Comparison of ENCODE assay signal across 9 mouse cellular contexts in genomic region chr10:127426670-127427069, GRCm38 (mm10). TPM values are rescaled to one million over a fixed set of nuclear protein-coding genes. Genes with fewer than 3 reads are reported as not detected.
DNase-seq lines count a peak whose midpoint lies in the region; ATAC-seq and TF ChIP-seq lines count a peak whose summit lies in the region.
"Had no signal": no experiment of that assay in that cellular context is flagged by ENCODE, and none has a peak within 500 bp of the region (broad histone marks: within the 10 kb centered on the region; RNA-seq: fewer than 3 reads in every experiment).

No protein-coding gene starts in this region.

- no peaks in the 10 kb centered on the region for H3K27me3 ChIP-seq in midbrain, embryonic 11.5 days (ENCODE audit: control insufficient read depth, insufficient read depth, low read length)
- no peaks in the 10 kb centered on the region for H3K27me3 ChIP-seq in midbrain, embryonic 15.5 days (replicated peaks)
- H3K27me3 ChIP-seq in embryonic facial prominence, embryonic 10.5 days (replicated peaks; ENCODE audit: low read depth, poor library complexity, severe bottlenecking): no peaks in the 10 kb centered on the region
- no peaks in the 10 kb centered on the region for H3K27me3 ChIP-seq in hindbrain, embryonic 16.5 days (replicated peaks; ENCODE audit: control insufficient read depth, insufficient read depth, low read length)
- no peaks in the 10 kb centered on the region for H3K27me3 ChIP-seq in small intestine, adult 2 months (ENCODE audit: control insufficient read depth, insufficient read depth, low read length)

- H3K27ac ChIP-seq in midbrain, embryonic 11.5 days (ENCODE audit: low read depth, low read length): peak overlapping the region; percentile 11; the same call in 1 of the 2 replicates
- H3K27ac ChIP-seq in midbrain, embryonic 15.5 days: no peak overlapping the region
- peak overlapping the region; percentile 66 for H3K27ac ChIP-seq in embryonic facial prominence, embryonic 10.5 days (replicated peaks)
- no peak overlapping the region for H3K27ac ChIP-seq in hindbrain, embryonic 16.5 days (ENCODE audit: low read depth, low read length)
- peak overlapping the region; percentile 78 for H3K27ac ChIP-seq in small intestine, adult 2 months (ENCODE audit: insufficient read depth, low read depth, low read length)

- H3K4me1 ChIP-seq in midbrain, embryonic 11.5 days (ENCODE audit: control insufficient read depth, insufficient read depth, low read length): peaks cover 13% of the 10 kb centered on the region
- H3K4me1 ChIP-seq in midbrain, embryonic 15.5 days: peaks cover 10% of the 10 kb centered on the region
- H3K4me1 ChIP-seq in embryonic facial prominence, embryonic 10.5 days: peaks cover 42% of the 10 kb centered on the region
- peaks cover 16% of the 10 kb centered on the region for H3K4me1 ChIP-seq in hindbrain, embryonic 16.5 days (ENCODE audit: control insufficient read depth, insufficient read depth, low read depth, low read length)
- peaks cover 16% of the 10 kb centered on the region; the same call in 1 of the 2 replicates for H3K4me1 ChIP-seq in small intestine, adult 2 months (ENCODE audit: control insufficient read depth, insufficient read depth, insufficient read length, low read length)

- no peak overlapping the region for H3K4me3 ChIP-seq in midbrain, embryonic 11.5 days (ENCODE audit: low read depth, low read length)
- H3K4me3 ChIP-seq in midbrain, embryonic 15.5 days: no peak overlapping the region
- H3K4me3 ChIP-seq in embryonic facial prominence, embryonic 10.5 days: no peak overlapping the region
- no peak overlapping the region for H3K4me3 ChIP-seq in hindbrain, embryonic 16.5 days (ENCODE audit: low read length)
- no peak overlapping the region for H3K4me3 ChIP-seq in small intestine, adult 2 months (ENCODE audit: low read depth, low read length)

- WGBS in midbrain, embryonic 11.5 days: 21% methylated on average over 2 of the region's 2 CpGs
- WGBS in midbrain, embryonic 15.5 days: 11% methylated on average over 2 of the region's 2 CpGs
- WGBS in embryonic facial prominence, embryonic 10.5 days: 27% methylated on average over 2 of the region's 2 CpGs
- 19% methylated on average over 2 of the region's 2 CpGs for WGBS in hindbrain, embryonic 16.5 days
- WGBS in small intestine, adult 2 months: 22% methylated on average over 2 of the region's 2 CpGs

- ATAC-seq in midbrain, embryonic 11.5 days (ENCODE audit: low FRiP score): 0 out of 2 replicates have a peak, but pooled peaks have one; percentile 35
- no peak for ATAC-seq in midbrain, embryonic 15.5 days (replicated peaks)
- peak; percentile 38; the same call in 1 of the 2 replicates for ATAC-seq in hindbrain, embryonic 16.5 days
- ATAC-seq in frontal cortex, adult (ENCODE audit: low TSS enrichment): no peak

- H3K9me3 ChIP-seq in midbrain, embryonic 11.5 days (ENCODE audit: control insufficient read depth, low read length): no peaks in the 10 kb centered on the region
- H3K9me3 ChIP-seq in midbrain, embryonic 15.5 days: no peaks in the 10 kb centered on the region
- no peaks in the 10 kb centered on the region for H3K9me3 ChIP-seq in embryonic facial prominence, embryonic 10.5 days
- H3K9me3 ChIP-seq in hindbrain, embryonic 16.5 days (ENCODE audit: control insufficient read depth, low read length): no peaks in the 10 kb centered on the region

- no peak for TF ChIP-seq POLR2A in small intestine, adult 2 months (IDR thresholded peaks at IDR 0.05; ENCODE audit: low read depth, low read length)

- intact Hi-C loops in left cerebral cortex, postnatal 36 days (cut with DNase I): no loop called here

- H3K9ac ChIP-seq in midbrain, embryonic 11.5 days (ENCODE audit: low read length): peak overlapping the region; percentile 24; the same call in 1 of the 2 replicates
- no peak overlapping the region for H3K9ac ChIP-seq in midbrain, embryonic 15.5 days
- no peak overlapping the region for H3K9ac ChIP-seq in hindbrain, embryonic 16.5 days (ENCODE audit: low read depth, low read length)

- no peaks in the 10 kb centered on the region for H3K36me3 ChIP-seq in midbrain, embryonic 11.5 days (ENCODE audit: control insufficient read depth, insufficient read depth, low read length)
- no peaks in the 10 kb centered on the region for H3K36me3 ChIP-seq in midbrain, embryonic 15.5 days (replicated peaks)
- H3K36me3 ChIP-seq in embryonic facial prominence, embryonic 10.5 days (replicated peaks): peaks cover 13% of the 10 kb centered on the region; the same call in 1 of the 2 replicates
- H3K36me3 ChIP-seq in hindbrain, embryonic 16.5 days (ENCODE audit: control insufficient read depth, insufficient read depth, low read length): no peaks in the 10 kb centered on the region
- peaks cover 2% of the 10 kb centered on the region for H3K36me3 ChIP-seq in small intestine, adult 2 months (ENCODE audit: control insufficient read depth, insufficient read depth, low read length)

- TF ChIP-seq CTCF in small intestine, adult 2 months (IDR thresholded peaks at IDR 0.05; ENCODE audit: extremely low read depth, insufficient read length, insufficient replicate concordance, low read depth, low read length): no peak

- no peak for DNase-seq in midbrain, embryonic 11.5 days (ENCODE audit: low spot score, missing footprints)
- DNase-seq in embryonic facial prominence, embryonic 10.5 days (ENCODE audit: low spot score): no peak
- DNase-seq in left cerebral cortex, postnatal 36 days (ENCODE audit: low spot score in 2 of 2): no peak
- no peak for DNase-seq in frontal cortex, adult 2 months (ENCODE audit: extremely low spot score in 1 of 2, low spot score in 1 of 2)

- H3K4me2 ChIP-seq in midbrain, embryonic 11.5 days: no peak overlapping the region
- H3K4me2 ChIP-seq in midbrain, embryonic 15.5 days: no peak overlapping the region
- no peak overlapping the region for H3K4me2 ChIP-seq in hindbrain, embryonic 16.5 days (ENCODE audit: low read length)

RNA-seq across cellular contexts. Expression of gene R3hdm2, which starts 46.5 kb away (rescaled TPM):
- 27.0 and 27.7 TPM in 2 replicates for polyA plus RNA-seq in midbrain, embryonic 11.5 days (2014; fragmentation: Nextera tagmentation; extraction: Ambion mirVana)
- 39.7 and 43.6 TPM in 2 replicates for polyA plus RNA-seq in midbrain, embryonic 15.5 days (2015; fragmentation: Nextera tagmentation; extraction: Ambion mirVana)
- polyA plus RNA-seq in embryonic facial prominence, embryonic 10.5 days (2016; fragmentation: Nextera tagmentation; extraction: Ambion mirVana): 33.9 and 41.9 TPM in 2 replicates
- 34.0 and 37.4 TPM in 2 replicates for polyA plus RNA-seq in hindbrain, embryonic 16.5 days (2015; fragmentation: Nextera tagmentation; extraction: Ambion mirVana)
- polyA plus RNA-seq in small intestine, adult 2 months (2012; rRNA removed): 42.6 and 103 TPM in 2 replicates
- total RNA-seq in left cerebral cortex, postnatal 36 days (2021): 100 to 1,000 TPM; 348 to 365 TPM
- polyA plus RNA-seq in frontal cortex, adult 2 months (2012; rRNA removed): 179 and 210 TPM in 2 replicates

RNA-seq across cellular contexts. Expression of gene Inhbc, which starts 56.4 kb away (rescaled TPM):
- not detected in 2 replicates for polyA plus RNA-seq in midbrain, embryonic 11.5 days (2014; fragmentation: Nextera tagmentation; extraction: Ambion mirVana)
- not detected in 2 replicates for polyA plus RNA-seq in midbrain, embryonic 15.5 days (2015; fragmentation: Nextera tagmentation; extraction: Ambion mirVana)
- polyA plus RNA-seq in embryonic facial prominence, embryonic 10.5 days (2016; fragmentation: Nextera tagmentation; extraction: Ambion mirVana): 0.09 and 0.10 TPM in 2 replicates
- not detected in 2 replicates for polyA plus RNA-seq in hindbrain, embryonic 16.5 days (2015; fragmentation: Nextera tagmentation; extraction: Ambion mirVana)
- polyA plus RNA-seq in small intestine, adult 2 months (2012; rRNA removed): 0.09 TPM in 1 of 2 replicates, not detected in the other
- total RNA-seq in left cerebral cortex, postnatal 36 days (2021): not detected
- not detected in 2 replicates for polyA plus RNA-seq in frontal cortex, adult 2 months (2012; rRNA removed)
- polyA plus RNA-seq: cortical plate, adult 2 months had no signal

Comparison
In these comparisons a context has a peak if more than half of its experiments do, and no peak if none do; other contexts are left out.
1. ATAC-seq: peak in midbrain, embryonic 11.5 days (single experiment) and hindbrain, embryonic 16.5 days (single experiment); none in midbrain, embryonic 15.5 days (single experiment) and frontal cortex, adult (single experiment).
2. H3K27ac ChIP-seq: peak in midbrain, embryonic 11.5 days (single experiment), embryonic facial prominence, embryonic 10.5 days (single experiment) and small intestine, adult 2 months (single experiment); none in midbrain, embryonic 15.5 days (single experiment) and hindbrain, embryonic 16.5 days (single experiment).